Comparison of ENCODE assay signal across 16 mouse cellular contexts in the genomic region with DNA sequence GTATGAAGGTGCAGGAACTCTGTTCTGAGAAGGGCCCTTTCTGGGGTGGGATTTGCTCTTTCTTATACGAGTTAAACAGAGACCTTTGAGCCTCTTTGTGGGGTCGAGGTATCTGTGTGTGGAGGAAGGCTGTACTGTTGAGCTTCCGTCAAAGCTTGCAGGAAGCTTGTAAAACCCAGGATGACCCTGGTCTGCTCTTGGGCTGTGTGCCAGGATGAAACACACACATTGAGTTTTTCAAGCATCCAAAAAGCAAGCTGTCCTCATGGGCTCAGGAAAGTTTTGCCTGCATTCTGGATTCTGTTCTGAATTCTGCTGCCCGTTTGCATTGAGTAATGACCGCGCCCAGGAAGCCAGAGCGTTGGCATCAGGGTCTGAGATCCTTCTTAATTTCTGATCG. TPM values are rescaled to one million over a fixed set of nuclear protein-coding genes. Genes with fewer than 3 reads are reported as not detected.
DNase-seq lines count a peak whose midpoint lies in the region; ATAC-seq lines count a peak whose summit lies in the region.
"Had no signal": no experiment of that assay in that cellular context is flagged by ENCODE, and none has a peak within 500 bp of the region (broad histone marks: within the 10 kb centered on the region; RNA-seq: fewer than 3 reads in every experiment).

No protein-coding gene starts in this region.

- no peaks in the 10 kb centered on the region for H3K36me3 ChIP-seq in hindbrain, embryonic 14.5 days (replicated peaks; ENCODE audit: control insufficient read depth, insufficient read depth)
- H3K36me3 ChIP-seq in hindbrain, embryonic 11.5 days (ENCODE audit: control insufficient read depth, insufficient read depth, low read length): no peaks in the 10 kb centered on the region
- 0 out of 2 replicates have a peak, but pooled peaks cover 5% of the 10 kb centered on the region for H3K36me3 ChIP-seq in midbrain, embryonic 10.5 days
- no peaks in the 10 kb centered on the region for H3K36me3 ChIP-seq in midbrain, embryonic 11.5 days (ENCODE audit: control insufficient read depth, insufficient read depth, low read length)
- no peaks in the 10 kb centered on the region for H3K36me3 ChIP-seq in stomach, embryonic 14.5 days (ENCODE audit: control insufficient read depth, insufficient read depth, low read length)

- H3K9ac ChIP-seq in hindbrain, embryonic 14.5 days: 0 out of 2 replicates have a peak overlapping the region, but pooled peaks have one; percentile 20
- H3K9ac ChIP-seq in hindbrain, embryonic 11.5 days (ENCODE audit: low read depth, low read length): no peak overlapping the region
- H3K9ac ChIP-seq in midbrain, embryonic 11.5 days (ENCODE audit: low read length): no peak overlapping the region
- no peak overlapping the region for H3K9ac ChIP-seq in stomach, embryonic 14.5 days (replicated peaks; ENCODE audit: low read depth, low read length)
- H3K9ac ChIP-seq: forebrain, postnatal 0 days had no signal

- no peaks in the 10 kb centered on the region for H3K27me3 ChIP-seq in hindbrain, embryonic 14.5 days (ENCODE audit: control insufficient read depth, insufficient read depth, low read length)
- no peaks in the 10 kb centered on the region for H3K27me3 ChIP-seq in hindbrain, embryonic 11.5 days (ENCODE audit: control insufficient read depth, insufficient read depth, low read length)
- no peaks in the 10 kb centered on the region for H3K27me3 ChIP-seq in midbrain, embryonic 10.5 days (ENCODE audit: low read depth, poor library complexity, severe bottlenecking)
- H3K27me3 ChIP-seq in midbrain, embryonic 11.5 days (ENCODE audit: control insufficient read depth, insufficient read depth, low read length): no peaks in the 10 kb centered on the region
- H3K27me3 ChIP-seq in stomach, embryonic 14.5 days (ENCODE audit: control insufficient read depth, insufficient read depth, low read length): no peaks in the 10 kb centered on the region
- H3K27me3 ChIP-seq: megakaryocyte, embryonic 14.5 days had no signal

- H3K4me1 ChIP-seq in hindbrain, embryonic 14.5 days (replicated peaks; ENCODE audit: control insufficient read depth, insufficient read depth, low read length): peaks cover 36% of the 10 kb centered on the region
- H3K4me1 ChIP-seq in hindbrain, embryonic 11.5 days (replicated peaks; ENCODE audit: control insufficient read depth, insufficient read depth, low read length): peaks cover 14% of the 10 kb centered on the region
- peaks cover 55% of the 10 kb centered on the region for H3K4me1 ChIP-seq in midbrain, embryonic 10.5 days
- H3K4me1 ChIP-seq in midbrain, embryonic 11.5 days (ENCODE audit: control insufficient read depth, insufficient read depth, low read length): peaks cover 26% of the 10 kb centered on the region
- peaks cover 28% of the 10 kb centered on the region for H3K4me1 ChIP-seq in stomach, embryonic 14.5 days (ENCODE audit: control insufficient read depth, insufficient read depth, low read length)

- no peak overlapping the region for H3K27ac ChIP-seq in hindbrain, embryonic 14.5 days
- H3K27ac ChIP-seq in hindbrain, embryonic 11.5 days (ENCODE audit: low read depth, low read length): no peak overlapping the region
- H3K27ac ChIP-seq in midbrain, embryonic 10.5 days (replicated peaks): peak overlapping the region; percentile 61; the same call in 1 of the 2 replicates
- H3K27ac ChIP-seq in midbrain, embryonic 11.5 days (ENCODE audit: low read depth, low read length): no peak overlapping the region
- peak overlapping the region; percentile 27; the same call in 1 of the 2 replicates for H3K27ac ChIP-seq in stomach, embryonic 14.5 days (ENCODE audit: low read length)
- H3K27ac ChIP-seq: layer of hippocampus, adult 2 months had no signal

- no peak overlapping the region for H3K4me2 ChIP-seq in hindbrain, embryonic 14.5 days (replicated peaks)
- H3K4me2 ChIP-seq in hindbrain, embryonic 11.5 days (replicated peaks; ENCODE audit: low read depth, low read length): no peak overlapping the region
- H3K4me2 ChIP-seq in midbrain, embryonic 11.5 days: no peak overlapping the region
- no peak overlapping the region for H3K4me2 ChIP-seq in stomach, embryonic 14.5 days (replicated peaks; ENCODE audit: low read depth, low read length)

- WGBS in hindbrain, embryonic 14.5 days: 81% methylated on average over 8 of the region's 8 CpGs
- 93% methylated on average over 8 of the region's 8 CpGs for WGBS in hindbrain, embryonic 11.5 days
- WGBS in midbrain, embryonic 10.5 days: 88% methylated on average over 8 of the region's 8 CpGs
- WGBS in midbrain, embryonic 11.5 days: 87% methylated on average over 8 of the region's 8 CpGs
- 57% methylated on average over 8 of the region's 8 CpGs for WGBS in stomach, embryonic 14.5 days

- DNase-seq in hindbrain, embryonic 14.5 days (ENCODE audit: low spot score): no peak
- DNase-seq in hindbrain, embryonic 11.5 days (ENCODE audit: low spot score): no peak
- DNase-seq in midbrain, embryonic 10.5 days (ENCODE audit: low spot score): no peak
- no peak for DNase-seq in midbrain, embryonic 11.5 days (ENCODE audit: low spot score, missing footprints)
- DNase-seq in kidney, postnatal 36 days: peak; percentile 51 to 61
- DNase-seq in embryo, embryonic 11 days: no peak
- DNase-seq in layer of hippocampus, adult 11-12 months (ENCODE audit: low spot score): no peak
- DNase-seq: cerebellum, adult 8-10 months; forebrain, postnatal 0 days; gastrocnemius, postnatal 36 days; retina, postnatal 1 day; thymus, adult 2 months had no signal

- ATAC-seq in hindbrain, embryonic 14.5 days (ENCODE audit: low FRiP score): no peak
- no peak for ATAC-seq in hindbrain, embryonic 11.5 days (ENCODE audit: low FRiP score)
- ATAC-seq in midbrain, embryonic 11.5 days (ENCODE audit: low FRiP score): no peak
- no peak for ATAC-seq in stomach, embryonic 14.5 days (ENCODE audit: insufficient number of reproducible peaks, insufficient read depth, low FRiP score, low read depth)
- ATAC-seq: forebrain, postnatal 0 days had no signal

- no peaks in the 10 kb centered on the region for H3K9me3 ChIP-seq in hindbrain, embryonic 14.5 days (ENCODE audit: control insufficient read depth, low read length)
- no peaks in the 10 kb centered on the region for H3K9me3 ChIP-seq in hindbrain, embryonic 11.5 days (ENCODE audit: control insufficient read depth, low read length)
- no peaks in the 10 kb centered on the region for H3K9me3 ChIP-seq in midbrain, embryonic 10.5 days (replicated peaks)
- no peaks in the 10 kb centered on the region for H3K9me3 ChIP-seq in midbrain, embryonic 11.5 days (ENCODE audit: control insufficient read depth, low read length)
- H3K9me3 ChIP-seq in stomach, embryonic 14.5 days (ENCODE audit: control insufficient read depth, low read depth, low read length): no peaks in the 10 kb centered on the region

- no peak overlapping the region for H3K4me3 ChIP-seq in hindbrain, embryonic 14.5 days (replicated peaks; ENCODE audit: low read length)
- no peak overlapping the region for H3K4me3 ChIP-seq in hindbrain, embryonic 11.5 days (ENCODE audit: low read depth, low read length)
- no peak overlapping the region for H3K4me3 ChIP-seq in midbrain, embryonic 10.5 days
- no peak overlapping the region for H3K4me3 ChIP-seq in midbrain, embryonic 11.5 days (ENCODE audit: low read depth, low read length)
- no peak overlapping the region for H3K4me3 ChIP-seq in stomach, embryonic 14.5 days (ENCODE audit: low read depth, low read length)
- H3K4me3 ChIP-seq: erythroblast, embryonic 14.5 days; layer of hippocampus, adult 2 months had no signal

RNA-seq across cellular contexts. Expression of gene Galnt2, which starts 32.8 kb away (rescaled TPM):
- polyA plus RNA-seq in hindbrain, embryonic 14.5 days (2014; fragmentation: Nextera tagmentation; extraction: Ambion mirVana): 62.9 and 70.6 TPM in 2 replicates
- 47.0 and 53.5 TPM in 2 replicates for polyA plus RNA-seq in hindbrain, embryonic 11.5 days (2014; fragmentation: Nextera tagmentation; extraction: Ambion mirVana)
- 35.3 and 47.5 TPM in 2 replicates for polyA plus RNA-seq in midbrain, embryonic 10.5 days (2016; fragmentation: Nextera tagmentation; extraction: Ambion mirVana)
- polyA plus RNA-seq in midbrain, embryonic 11.5 days (2014; fragmentation: Nextera tagmentation; extraction: Ambion mirVana): 66.9 and 76.6 TPM in 2 replicates
- polyA plus RNA-seq in stomach, embryonic 14.5 days (2014; fragmentation: Nextera tagmentation; extraction: Ambion mirVana): 57.6 and 74.3 TPM in 2 replicates

Comparison
In these comparisons a context has a peak if more than half of its experiments do, and no peak if none do; other contexts are left out.
1. H3K27ac ChIP-seq: peak in midbrain, embryonic 10.5 days (single experiment) and stomach, embryonic 14.5 days (single experiment); none in hindbrain, embryonic 14.5 days (single experiment), hindbrain, embryonic 11.5 days (single experiment) and midbrain, embryonic 11.5 days (single experiment).
2. DNase-seq: peak in kidney, postnatal 36 days (2 of 2); none in hindbrain, embryonic 14.5 days (single experiment), hindbrain, embryonic 11.5 days (single experiment), midbrain, embryonic 10.5 days (single experiment), midbrain, embryonic 11.5 days (single experiment), embryo, embryonic 11 days (single experiment) and layer of hippocampus, adult 11-12 months (single experiment).